Mouse (Mus musculus) hindbrain, embryonic 16.5 days (tissue): ENCODE data around the gene Trpv6. TPM values are rescaled to one million over a fixed set of nuclear protein-coding genes. Genes with fewer than 3 reads are reported as not detected.

ENCODE experiments used
- polyA plus RNA-seq: library from polyadenylated mRNA; unstranded; fragments of >200 nt; fragmentation: Nextera tagmentation; extraction: Ambion mirVana; gene quantifications from 2 replicates; pipeline ENCODE4 v1.2.1, GENCODE M21; 2015

The Trpv6 gene
- polyA plus RNA-seq, 1 experiment from 2014 or later: 0.61 TPM

Other genes with a start within 250 kb of the Trpv6 start
- gene Gm5771, start 244.0 kb downstream of the Trpv6 start, polyA plus RNA-seq: not detected in 2 replicates
- not detected in 2 replicates for gene Gm10334, start 190.3 kb downstream of the Trpv6 start, polyA plus RNA-seq
- gene Prss1, start 177.5 kb downstream of the Trpv6 start, polyA plus RNA-seq: not detected in 2 replicates
- not detected in 2 replicates for gene Prss2, start 114.6 kb downstream of the Trpv6 start, polyA plus RNA-seq
- gene Ephb6, start 30.9 kb downstream of the Trpv6 start, polyA plus RNA-seq: 39.4 and 46.6 TPM in 2 replicates
- gene Trpv5, start 44.4 kb upstream of the Trpv6 start, polyA plus RNA-seq: not detected in 2 replicates
- gene Llcfc1, start 48.0 kb upstream of the Trpv6 start, polyA plus RNA-seq: not detected in 2 replicates
- gene Kel, start 67.9 kb upstream of the Trpv6 start, polyA plus RNA-seq: 0.25 and 0.50 TPM in 2 replicates
- gene Olfr459, start 138.8 kb upstream of the Trpv6 start, polyA plus RNA-seq: not detected in 2 replicates
- gene Pip, start 211.1 kb upstream of the Trpv6 start, polyA plus RNA-seq: not detected in 2 replicates
- not detected in 2 replicates for gene Sval2, start 216.6 kb upstream of the Trpv6 start, polyA plus RNA-seq